Mouse (Mus musculus) induced T-regulatory cell, adult 2 months (primary cell): ENCODE measurements at regions not wholly inside any gene's neighbourhood (a gene's known extent, or its start where the extent isn't known, plus 50 kb on each side); places are given as distances from the start of the nearest gene placed in this dataset.

Experiments used
- DNase-seq: peaks from one replicate; pipeline ENCODE4 v3.0.0-alpha.2; 2012; ENCODE audit warnings: low read depth

- DNase-seq, result no peak
Measured at GRCm38 (mm10) chr3:148429012-148429865, 561.1 kb downstream of the Adgrl2 start.

GRCm38 (mm10) chr3:148424089-148424488, 566.3 kb downstream of the Adgrl2 start:
- DNase-seq, result no peak

GRCm38 (mm10) chr3:148423383-148423782, 567.0 kb downstream of the Adgrl2 start:
- no peak for DNase-seq

GRCm38 (mm10) chr3:148422720-148423119, 567.6 kb downstream of the Adgrl2 start:
- no peak for DNase-seq

- no peak for DNase-seq
Measured at GRCm38 (mm10) chr3:148422205-148422604, 568.1 kb downstream of the Adgrl2 start.

GRCm38 (mm10) chr3:148420303-148420702, 570.1 kb downstream of the Adgrl2 start:
- no peak for DNase-seq

GRCm38 (mm10) chr3:148419462-148420074, 570.8 kb downstream of the Adgrl2 start:
- DNase-seq, result peak; percentile 51

- no peak for DNase-seq
Measured at GRCm38 (mm10) chr3:148418067-148418466, 572.3 kb downstream of the Adgrl2 start.

- no peak for DNase-seq
Measured at GRCm38 (mm10) chr3:148415443-148415842, 574.9 kb downstream of the Adgrl2 start.

GRCm38 (mm10) chr3:148413027-148413426, 577.3 kb downstream of the Adgrl2 start:
- DNase-seq, result no peak

- no peak for DNase-seq
Measured at GRCm38 (mm10) chr3:148412191-148412590, 578.2 kb downstream of the Adgrl2 start.

GRCm38 (mm10) chr3:148398349-148398748, 592.0 kb downstream of the Adgrl2 start:
- DNase-seq, result no peak

GRCm38 (mm10) chr3:148387550-148387949, 602.8 kb downstream of the Adgrl2 start:
- no peak for DNase-seq

- DNase-seq, result peak; percentile 19
Measured at GRCm38 (mm10) chr3:148385712-148386111, 604.6 kb downstream of the Adgrl2 start.

GRCm38 (mm10) chr3:148381057-148381456, 609.3 kb downstream of the Adgrl2 start:
- DNase-seq, result no peak

- DNase-seq, result no peak
Measured at GRCm38 (mm10) chr3:148363331-148363730, 627.0 kb downstream of the Adgrl2 start.

- DNase-seq, result no peak
Measured at GRCm38 (mm10) chr3:148362453-148362864, 627.9 kb downstream of the Adgrl2 start.

GRCm38 (mm10) chr3:148343633-148344361, 646.6 kb downstream of the Adgrl2 start:
- no peak for DNase-seq

- DNase-seq, result no peak
Measured at GRCm38 (mm10) chr3:148343256-148343632, 647.1 kb downstream of the Adgrl2 start.

- DNase-seq, result no peak
Measured at GRCm38 (mm10) chr3:148339258-148339657, 651.1 kb downstream of the Adgrl2 start.

GRCm38 (mm10) chr3:148336640-148337039, 653.7 kb downstream of the Adgrl2 start:
- DNase-seq, result no peak

- no peak for DNase-seq
Measured at GRCm38 (mm10) chr3:148336091-148336511, 654.3 kb downstream of the Adgrl2 start.

GRCm38 (mm10) chr3:148335654-148336053, 654.7 kb downstream of the Adgrl2 start:
- no peak for DNase-seq
